Mouse (Mus musculus) neutrophil, adult 5-6 weeks (primary cell): ENCODE data around the gene Hexa. TPM values are rescaled to one million over a fixed set of nuclear protein-coding genes. Genes with fewer than 3 reads are reported as not detected.

ENCODE experiments used
- total RNA-seq: library from RNA; stranded (forward); fragments of 200-1000 nt; gene quantifications from 2 replicates; pipeline ENCODE4 v1.2.3, GENCODE M21; 2017

Gene Hexa
- total RNA-seq, 1 experiment from 2014 or later, result 105 TPM

Other genes with a start within 250 kb of the Hexa start
- 54.1 and 58.5 TPM in 2 replicates for gene Adpgk, start 248.0 kb upstream of the Hexa start, total RNA-seq
- 8.7 and 10.2 TPM in 2 replicates for gene Bbs4, start 186.0 kb upstream of the Hexa start, total RNA-seq
- gene Arih1, start 52.9 kb upstream of the Hexa start, total RNA-seq, result 146 and 152 TPM in 2 replicates
- 5.4 and 6.2 TPM in 2 replicates for gene Tmem202, start 307 bp downstream of the Hexa start, total RNA-seq
- gene Celf6, start 38.4 kb downstream of the Hexa start, total RNA-seq, result not detected in 2 replicates
- gene Parp6, start 77.7 kb downstream of the Hexa start, total RNA-seq, result 60.6 and 61.4 TPM in 2 replicates
- gene Pkm, start 116.8 kb downstream of the Hexa start, total RNA-seq, result 837 and 859 TPM in 2 replicates
- 0.25 and 0.35 TPM in 2 replicates for gene Gramd2, start 140.6 kb downstream of the Hexa start, total RNA-seq
- 1.2 and 2.0 TPM in 2 replicates for gene Senp8, start 211.2 kb downstream of the Hexa start, total RNA-seq
- 31.0 and 31.2 TPM in 2 replicates for gene Myo9a, start 211.4 kb downstream of the Hexa start, total RNA-seq